Mouse (Mus musculus) naive thymus-derived CD4-positive, alpha-beta T cell, adult 2 months (primary cell): ENCODE measurements around the gene Gria4.
"Not testable (repeated sequence)": the region's sequence is repeated elsewhere in the genome, so short reads cannot be mapped to it uniquely, and the experiment has no call there.

Experiments used
- DNase-seq: peaks from one replicate; pipeline ENCODE4 v3.0.0-alpha.2; 2011; ENCODE audit warnings: low read depth

The Gria4 gene

GRCm38 (mm10) chr9:4573596-4573995 lies 222.4 kb downstream of the Gria4 start:
- DNase-seq, result no peak

- DNase-seq, result no peak
These were observed 240.5 kb downstream of the Gria4 start for GRCm38 (mm10) chr9:4555415-4555959.

GRCm38 (mm10) chr9:4539218-4539617 lies 256.8 kb downstream of the Gria4 start:
- DNase-seq, result no peak

GRCm38 (mm10) chr9:4536514-4537150 lies 259.4 kb downstream of the Gria4 start:
- DNase-seq, result no peak

GRCm38 (mm10) chr9:4514563-4514885 lies 281.5 kb downstream of the Gria4 start:
- DNase-seq, result no peak

GRCm38 (mm10) chr9:4513796-4514562 lies 282.1 kb downstream of the Gria4 start:
- no peak for DNase-seq

GRCm38 (mm10) chr9:4506086-4506485 lies 289.9 kb downstream of the Gria4 start:
- DNase-seq, result no peak

- DNase-seq, result no peak
These were observed 290.9 kb downstream of the Gria4 start for GRCm38 (mm10) chr9:4505087-4505486.

GRCm38 (mm10) chr9:4486428-4486827 lies 309.6 kb downstream of the Gria4 start:
- no peak for DNase-seq

- no peak for DNase-seq
These were observed 311.5 kb downstream of the Gria4 start for GRCm38 (mm10) chr9:4484502-4484901.

GRCm38 (mm10) chr9:4470791-4471190 lies 325.2 kb downstream of the Gria4 start:
- no peak for DNase-seq

GRCm38 (mm10) chr9:4459456-4460070 lies 336.5 kb downstream of the Gria4 start:
- DNase-seq, result no peak

GRCm38 (mm10) chr9:4458193-4458592 lies 337.8 kb downstream of the Gria4 start:
- DNase-seq, result no peak

GRCm38 (mm10) chr9:4457644-4458043 lies 338.4 kb downstream of the Gria4 start:
- DNase-seq, result no peak

- DNase-seq, result peak; percentile 36
These were observed 353.1 kb downstream of the Gria4 start for GRCm38 (mm10) chr9:4442908-4443307.

GRCm38 (mm10) chr9:4400801-4401200 lies 395.2 kb downstream of the Gria4 start:
- DNase-seq, result not testable (repeated sequence)

GRCm38 (mm10) chr9:4376640-4377120 lies 419.4 kb downstream of the Gria4 start:
- DNase-seq, result no peak

GRCm38 (mm10) chr9:4375828-4376639 lies 420.0 kb downstream of the Gria4 start, which contains the start of gene Msantd4:
TSS of gene Msantd4 (plus strand) at chr9:4376562.
- DNase-seq, result peak; percentile 94
